Mouse (Mus musculus): ENCODE results near the gene Fbln2.

Fbln2 gene

DNA sequence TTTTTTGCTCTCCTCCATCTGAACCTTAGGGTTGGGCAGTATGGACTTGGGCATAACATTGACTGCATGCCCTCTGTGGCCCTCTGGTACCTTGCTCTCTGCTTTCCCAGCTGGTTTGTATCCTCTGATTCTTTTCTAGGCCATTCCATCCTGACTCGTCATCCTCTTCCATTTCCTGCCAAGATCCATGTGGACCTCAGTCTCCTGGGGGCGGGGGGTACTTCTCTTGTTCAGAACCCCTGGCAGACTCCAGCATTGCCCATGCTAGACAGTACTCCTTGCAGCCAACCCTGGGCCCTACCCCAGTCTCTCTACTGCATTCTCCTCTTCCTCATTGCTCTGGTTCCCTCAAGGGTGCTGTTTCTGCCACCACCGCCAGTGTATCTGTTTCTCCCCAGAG, 19.8 kb upstream of the Fbln2 start:
- DNase-seq (ENCODE audit: extremely low read depth, low read depth), result no peak

DNA sequence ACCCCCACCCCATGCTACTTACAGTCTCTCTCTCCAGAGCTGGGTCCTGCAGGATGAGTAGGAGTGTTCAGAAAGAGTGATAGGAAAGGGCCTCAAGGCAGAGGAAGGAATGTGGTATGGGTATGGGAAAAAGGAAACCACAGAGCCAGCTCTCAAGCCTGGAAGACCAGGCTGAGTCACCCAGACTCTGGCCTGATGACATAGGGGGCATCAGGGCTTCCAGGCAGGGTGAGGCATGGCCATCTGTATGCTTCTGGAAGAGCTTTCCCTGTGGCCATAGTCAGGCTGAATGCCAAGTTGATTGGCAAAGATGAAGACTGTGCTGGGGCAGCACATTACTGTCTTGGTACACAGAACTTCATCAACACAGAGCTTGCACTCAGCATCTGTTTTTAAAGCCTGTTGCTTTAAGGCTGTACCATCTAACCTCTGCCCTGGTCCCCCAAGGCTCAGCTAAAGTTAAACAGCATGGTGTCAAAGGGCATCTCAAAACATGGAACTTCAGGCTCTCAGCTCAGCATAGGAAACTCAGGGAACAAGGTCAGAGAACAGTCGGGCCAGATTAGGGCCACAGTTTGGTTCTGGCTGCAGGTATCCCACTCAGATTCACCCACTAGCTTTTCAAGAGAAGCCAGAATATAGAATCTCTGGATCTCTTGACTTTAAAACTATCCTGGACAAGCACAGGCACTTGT, 19.3 kb upstream of the Fbln2 start:
- no peak for DNase-seq (ENCODE audit: extremely low read depth, low read depth)

DNA sequence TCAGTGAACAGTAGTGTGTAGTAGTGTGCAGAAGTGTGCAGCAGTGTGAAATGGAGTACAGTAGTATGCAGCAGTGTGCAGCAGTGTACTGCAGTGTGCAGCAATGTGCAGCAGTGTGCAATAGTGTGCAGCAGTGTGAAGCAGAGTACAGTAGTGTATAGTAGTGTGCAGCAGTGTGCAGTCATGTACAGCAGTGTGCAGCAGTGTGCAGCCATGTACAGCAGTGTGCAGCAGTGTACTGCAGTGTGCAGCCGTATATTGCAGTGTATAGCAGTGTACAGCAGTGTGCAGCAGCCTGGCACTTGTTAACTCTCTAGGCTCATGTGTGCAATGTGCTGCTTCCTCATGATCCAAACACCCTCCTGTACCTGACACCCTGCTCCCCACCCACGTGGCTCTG, 13.8 kb upstream of the Fbln2 start:
- DNase-seq (ENCODE audit: extremely low read depth, low read depth), result no peak

GRCm38 (mm10) chr6:91200429-91201188, 11.6 kb upstream of the Fbln2 start:
- no peak for DNase-seq (ENCODE audit: extremely low read depth, low read depth)

DNA sequence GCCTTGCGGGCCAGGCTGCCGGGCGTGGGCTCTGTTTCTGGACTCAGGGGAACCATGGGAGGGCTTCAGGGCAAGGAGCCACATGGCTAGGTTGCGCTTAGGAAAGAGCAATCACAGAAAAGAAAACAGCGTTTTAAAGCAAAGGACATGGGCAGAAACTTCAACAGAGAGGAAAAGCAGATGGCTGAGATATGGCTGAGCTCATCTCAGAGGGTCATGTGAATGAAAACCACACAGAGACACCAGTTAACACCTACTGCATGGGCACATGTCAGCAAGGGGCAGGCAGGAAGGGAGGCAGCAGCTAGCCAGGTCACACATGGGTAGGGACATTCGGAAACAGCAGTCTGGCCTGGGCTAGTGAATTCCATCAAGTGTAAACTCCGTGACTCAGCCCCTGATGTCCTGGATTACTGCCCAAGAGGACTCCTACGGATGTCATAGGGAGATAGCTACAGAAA, 10.3 kb upstream of the Fbln2 start:
- no peak for DNase-seq (ENCODE audit: extremely low read depth, low read depth)

DNA sequence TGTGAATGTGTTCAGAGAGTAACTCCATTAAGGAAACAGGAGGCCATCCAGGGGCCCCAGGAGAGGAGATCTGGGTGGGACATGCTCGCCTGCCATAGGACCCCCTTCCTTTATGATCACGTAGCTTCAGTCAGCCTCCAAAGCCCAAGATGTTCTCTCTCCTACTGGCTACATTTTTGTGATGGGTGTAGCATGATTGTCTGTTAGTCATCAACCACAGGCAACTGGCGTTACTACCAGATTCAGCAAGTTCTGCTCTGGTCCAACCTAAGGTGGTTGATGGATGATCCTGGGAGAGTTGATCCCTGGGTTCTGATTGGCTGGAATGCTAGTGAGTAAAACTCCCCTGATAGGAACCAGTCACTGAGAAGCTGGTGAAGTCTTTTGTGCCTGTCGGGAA, 9.7 kb upstream of the Fbln2 start:
- no peak for DNase-seq (ENCODE audit: extremely low read depth, low read depth)

DNA sequence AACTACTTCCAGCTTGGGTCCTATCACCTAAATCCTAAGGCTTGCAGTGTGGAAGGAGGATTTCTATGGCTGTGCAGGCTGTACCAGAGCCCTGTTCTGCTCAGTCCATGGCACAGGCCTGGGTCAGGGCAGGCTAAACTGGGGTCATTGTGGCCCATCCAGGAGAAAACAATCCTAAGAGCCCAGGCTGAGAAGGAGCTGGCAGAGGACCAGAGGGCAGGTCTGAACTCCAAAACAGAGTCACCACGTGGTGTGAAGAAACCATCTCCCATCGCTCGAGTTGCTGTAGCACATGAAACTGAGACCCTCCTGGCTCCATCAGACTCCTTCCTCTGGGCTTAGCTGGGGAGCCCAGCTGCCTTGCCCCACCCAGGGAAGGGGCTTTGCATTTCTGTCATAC, 6.9 kb upstream of the Fbln2 start:
- DNase-seq (ENCODE audit: extremely low read depth, low read depth), result no peak

DNA sequence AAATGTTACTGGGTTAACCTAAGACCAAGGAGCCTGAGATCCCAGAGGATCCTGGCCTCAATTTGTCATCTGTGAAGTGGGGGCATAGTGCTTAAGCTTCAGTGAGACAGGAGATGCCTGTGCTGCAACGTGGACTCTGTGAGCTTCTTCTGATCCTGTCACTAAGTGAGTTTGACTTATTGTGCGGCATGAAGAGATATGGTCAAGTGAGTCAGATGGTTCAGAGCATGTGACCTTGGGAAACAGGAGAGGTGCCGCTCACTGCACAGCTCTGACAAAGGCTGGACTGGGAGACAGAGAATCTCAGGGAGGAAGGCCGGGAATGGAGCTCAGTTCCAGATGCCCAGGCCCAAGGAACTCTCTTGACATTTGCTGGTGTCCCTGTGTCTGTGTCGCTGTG, 6.5 kb upstream of the Fbln2 start:
- no peak for DNase-seq (ENCODE audit: extremely low read depth, low read depth)

DNA sequence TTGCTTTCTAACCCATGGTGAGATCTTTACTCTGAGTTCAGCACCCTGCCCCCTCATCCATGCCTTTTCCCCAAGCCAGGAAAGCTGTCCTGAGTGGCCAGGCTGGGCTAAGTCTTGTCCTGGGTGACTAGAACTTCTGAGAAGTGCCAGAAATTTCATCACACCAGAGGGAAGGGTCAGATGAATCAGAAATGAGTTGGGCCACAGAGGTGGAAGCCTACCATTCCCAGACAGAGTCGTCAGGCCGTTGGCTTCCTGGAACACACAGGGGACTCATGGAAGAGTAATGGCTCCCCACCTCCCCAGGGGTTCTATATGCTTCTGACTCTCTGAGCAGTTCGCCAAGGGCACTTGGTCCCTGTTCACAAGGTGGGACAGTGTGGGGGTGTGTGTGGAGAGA, 4.8 kb upstream of the Fbln2 start:
- DNase-seq (ENCODE audit: extremely low read depth, low read depth), result no peak

DNA sequence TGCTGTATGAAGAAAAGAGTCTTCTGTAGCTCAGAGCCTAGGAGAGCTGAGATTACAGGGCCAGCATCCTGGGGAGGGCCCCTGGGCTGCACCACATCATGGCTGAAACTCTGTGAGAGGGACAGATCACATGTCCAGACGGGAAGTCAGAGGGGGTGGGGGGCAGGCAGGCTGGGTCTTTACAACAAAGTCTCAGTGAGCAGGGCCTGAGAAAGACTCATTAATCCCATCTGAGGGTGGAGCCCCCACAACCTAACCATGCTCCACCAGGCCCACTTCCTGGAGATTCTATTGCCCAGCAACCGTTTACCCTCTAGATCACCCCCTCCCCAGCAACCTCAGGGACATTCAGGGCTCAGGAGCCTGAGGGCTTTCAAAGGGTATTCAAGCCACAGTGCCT, 2.5 kb upstream of the Fbln2 start:
- DNase-seq (ENCODE audit: extremely low read depth, low read depth), result no peak

DNA sequence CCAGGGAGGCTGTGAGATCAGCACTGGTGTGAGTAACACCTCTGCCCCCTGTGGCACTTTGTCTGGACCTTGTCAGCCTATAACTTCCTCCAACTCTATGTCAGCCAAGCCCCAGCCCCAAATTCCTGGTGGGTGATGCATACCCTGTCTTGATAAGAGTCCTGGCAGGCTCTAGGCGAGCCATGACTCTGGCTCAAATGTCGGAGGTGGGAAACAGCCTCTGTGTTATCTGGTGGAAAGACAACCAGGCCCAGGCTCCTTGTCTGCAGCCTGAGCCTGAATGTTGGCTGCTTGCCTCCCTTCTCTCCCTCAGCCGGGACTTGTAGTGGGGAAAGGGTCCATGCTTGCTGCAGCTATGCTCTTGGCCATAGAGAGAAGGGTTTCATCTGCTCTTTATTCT, 1.4 kb upstream of the Fbln2 start:
- no peak for DNase-seq (ENCODE audit: extremely low read depth, low read depth)

DNA sequence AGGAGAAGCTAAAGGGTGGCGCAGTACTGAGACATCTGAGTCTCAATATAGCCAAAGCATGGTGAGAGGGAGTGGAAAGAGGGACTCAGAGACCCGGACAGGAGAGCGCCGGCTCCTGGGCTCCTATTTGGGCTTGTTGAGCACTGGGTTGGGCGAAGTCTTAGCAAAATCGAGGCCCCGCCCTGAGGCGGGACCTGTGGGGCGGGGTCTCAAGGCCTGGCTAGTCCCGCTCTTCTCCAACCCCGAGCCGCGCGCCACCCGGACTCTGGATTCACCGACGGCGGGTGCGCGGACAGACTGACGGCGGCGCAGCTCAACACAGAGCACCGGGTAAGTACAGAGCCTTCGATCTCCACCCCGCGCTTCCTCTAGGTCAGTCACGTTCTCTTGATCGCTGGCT, 316 bp downstream of the Fbln2 start:
- no peak for DNase-seq (ENCODE audit: extremely low read depth, low read depth)

DNA sequence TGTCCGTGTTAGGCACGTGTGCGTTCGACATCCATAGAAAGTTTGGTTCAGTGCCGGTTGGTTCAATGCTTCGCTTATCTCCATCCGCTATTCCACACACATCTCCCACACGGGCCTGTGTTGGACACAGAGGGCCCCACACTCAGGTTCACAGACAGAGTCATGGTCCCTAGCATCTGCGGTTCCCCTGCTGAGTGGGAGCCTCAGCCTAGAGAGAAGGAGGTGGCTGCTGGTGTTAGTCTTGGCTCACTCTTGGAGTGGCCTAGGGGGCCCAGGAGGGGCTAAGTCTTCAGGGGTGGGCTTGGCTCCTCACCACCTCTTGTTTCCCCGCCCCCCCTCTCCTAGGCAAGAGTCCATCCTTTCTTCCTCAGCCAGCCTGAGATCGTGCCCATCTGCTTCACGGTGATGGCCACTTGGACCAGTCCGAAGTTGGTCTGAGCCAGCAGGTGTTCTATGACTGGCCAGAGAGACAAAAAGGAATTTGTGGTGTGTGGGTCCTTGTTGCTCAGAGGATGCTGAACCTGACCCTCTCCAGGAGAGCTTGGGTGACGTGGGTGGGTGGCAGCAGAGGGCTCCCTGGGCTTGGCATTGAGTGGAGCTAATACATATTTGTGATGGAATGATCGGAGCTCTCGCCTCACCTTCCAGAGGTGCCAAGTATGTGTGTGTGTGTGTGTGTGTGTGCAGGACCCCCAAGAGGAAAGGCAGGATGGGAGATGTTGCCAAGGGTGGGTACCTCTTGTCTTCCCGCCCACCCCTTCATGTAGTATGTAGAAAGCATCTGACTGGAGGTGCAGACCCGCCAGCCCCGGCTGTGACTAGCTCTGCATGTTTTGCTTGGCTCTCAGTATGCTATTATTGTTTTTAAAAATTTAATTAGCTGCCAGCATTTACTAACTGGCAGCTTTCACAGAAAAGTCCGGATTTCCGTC, 1.3 kb downstream of the Fbln2 start:
- no peak for DNase-seq (ENCODE audit: extremely low read depth, low read depth)

- no peak for DNase-seq (ENCODE audit: extremely low read depth, low read depth)
Observed at GRCm38 (mm10) chr6:91215454-91215853, 3.2 kb downstream of the Fbln2 start.

DNA sequence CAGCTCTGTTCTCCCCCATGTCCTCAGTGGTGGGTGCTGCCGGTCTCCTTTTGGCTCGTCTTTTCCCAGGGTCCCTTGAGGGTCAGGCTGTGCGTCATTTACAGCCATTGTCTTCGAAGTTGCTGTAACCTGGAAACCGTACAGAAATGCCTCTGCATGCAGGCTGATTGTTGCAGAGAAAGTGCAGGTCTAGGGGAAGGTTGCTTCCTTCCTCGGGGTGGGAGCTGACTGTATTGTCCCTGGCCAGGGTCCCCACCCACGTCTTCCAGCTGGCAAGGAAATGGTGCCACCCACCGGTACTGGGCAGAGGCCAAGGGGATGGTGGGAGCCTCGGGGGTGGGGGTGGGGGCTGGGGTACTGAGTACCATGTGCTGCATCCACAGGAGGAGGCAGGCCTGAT, 6.2 kb downstream of the Fbln2 start:
- no peak for DNase-seq (ENCODE audit: extremely low read depth, low read depth)

DNA sequence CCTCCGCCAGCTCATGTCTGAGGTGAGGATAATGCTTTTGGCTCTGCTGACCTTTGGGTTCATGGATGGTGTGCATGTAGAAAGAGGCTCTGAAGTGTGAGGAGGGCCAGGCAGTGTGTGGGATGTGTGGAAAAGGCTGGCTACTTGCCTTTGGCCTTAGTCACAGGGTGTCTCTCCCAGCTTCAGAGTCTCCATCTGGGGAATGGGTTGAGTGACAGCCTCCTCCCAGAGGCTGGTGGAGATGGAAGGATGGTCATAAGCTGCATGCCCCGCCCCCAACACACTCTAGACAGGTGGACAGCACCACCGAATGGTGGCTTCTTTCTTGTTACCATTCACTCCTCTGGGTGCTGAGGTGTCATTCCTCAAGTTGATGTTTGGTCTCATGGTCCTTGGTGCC, 6.6 kb downstream of the Fbln2 start:
- no peak for DNase-seq (ENCODE audit: extremely low read depth, low read depth)

DNA sequence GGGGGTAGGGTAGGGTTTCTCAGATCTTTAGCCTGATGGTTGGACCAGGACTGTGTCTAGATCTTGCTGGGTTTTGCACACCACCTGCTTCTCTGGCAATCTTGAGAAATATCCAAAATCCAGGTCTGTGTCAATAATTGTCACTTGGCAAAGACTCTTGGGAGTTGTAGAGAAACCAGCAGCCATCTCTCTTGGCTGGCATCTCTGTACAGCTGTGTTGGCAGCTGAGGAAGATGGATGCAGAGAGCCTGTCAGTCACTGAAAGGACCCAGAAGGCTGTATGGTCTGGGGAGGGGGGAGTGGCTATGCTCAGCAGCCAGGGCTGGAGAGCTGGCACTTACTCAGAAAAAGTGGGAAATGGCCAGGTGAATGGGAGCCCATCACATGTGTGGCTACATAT, 7.8 kb downstream of the Fbln2 start:
- DNase-seq (ENCODE audit: extremely low read depth, low read depth), result no peak

DNA sequence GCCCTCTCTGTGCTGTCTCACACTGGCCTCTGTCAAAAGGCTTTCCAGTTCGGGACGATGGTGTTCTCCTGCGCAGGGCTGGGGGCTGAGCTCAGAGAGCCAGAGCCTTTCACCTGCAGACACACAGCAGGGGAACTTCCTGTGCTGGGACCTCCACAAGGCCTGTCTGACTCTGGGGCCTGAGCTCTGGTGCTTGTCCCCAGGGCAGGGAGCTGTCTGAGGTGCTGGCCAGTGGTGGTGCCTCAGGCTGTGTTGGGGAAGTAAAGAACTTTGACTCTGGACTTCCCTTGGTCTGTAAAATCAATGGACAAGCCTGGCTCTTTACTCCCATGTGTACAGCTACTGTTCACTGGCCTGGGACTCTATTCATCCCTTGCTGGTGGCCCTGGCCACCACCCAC, 8.8 kb downstream of the Fbln2 start:
- no peak for DNase-seq (ENCODE audit: extremely low read depth, low read depth)

GRCm38 (mm10) chr6:91222694-91223346, 10.6 kb downstream of the Fbln2 start:
- no peak for DNase-seq (ENCODE audit: extremely low read depth, low read depth)

DNA sequence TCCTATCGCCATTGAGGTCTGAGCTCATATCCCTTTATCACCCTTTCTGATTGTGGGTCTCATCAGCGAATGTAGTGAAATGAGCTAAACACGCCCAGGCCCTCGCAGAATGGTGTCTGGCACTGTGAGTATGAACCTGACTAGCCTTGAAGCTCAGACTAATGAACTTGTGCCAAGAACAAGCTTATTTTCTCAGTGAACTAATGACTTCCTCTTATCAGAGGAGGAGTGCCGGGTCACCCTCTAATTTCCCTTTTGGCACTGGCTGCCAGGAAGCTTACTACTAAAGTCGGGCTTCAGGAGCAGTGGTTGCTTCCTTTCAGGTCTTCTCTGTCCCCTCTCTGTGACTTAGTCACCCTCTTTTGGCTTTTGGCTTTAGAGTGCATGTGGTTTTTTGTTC, 12.7 kb downstream of the Fbln2 start:
- peak; percentile 35 for DNase-seq (ENCODE audit: extremely low read depth, low read depth)

- DNase-seq (ENCODE audit: extremely low read depth, low read depth), result no peak
Observed at GRCm38 (mm10) chr6:91225346-91225745, 13.1 kb downstream of the Fbln2 start.

DNA sequence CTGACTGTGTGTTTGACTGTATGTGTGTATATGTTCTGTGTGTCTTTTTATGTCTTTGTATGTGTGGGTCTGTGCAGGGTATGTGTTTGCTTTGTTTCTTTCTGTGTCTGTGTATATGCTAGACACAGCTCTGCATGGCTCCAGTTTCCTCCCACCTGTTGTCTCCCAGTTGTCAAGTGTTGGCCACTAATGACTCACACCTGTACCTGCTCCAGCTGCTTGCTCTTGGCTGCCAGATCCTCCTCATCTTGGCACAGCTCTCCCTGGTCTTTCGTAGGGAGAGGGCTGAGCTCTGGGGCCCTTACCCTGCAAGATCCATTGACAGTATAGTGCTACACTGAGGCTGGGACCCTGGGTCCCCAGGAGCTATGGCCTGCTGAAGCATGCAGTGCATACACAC, 13.8 kb downstream of the Fbln2 start:
- DNase-seq (ENCODE audit: extremely low read depth, low read depth), result no peak
